Mouse (Mus musculus) CH12.LX (cell line): Measurements from ENCODE around the gene Ctnna2. TPM values are rescaled to one million over a fixed set of nuclear protein-coding genes. Genes with fewer than 3 reads are reported as not detected.

Source experiments
- DNase-seq: peaks from one replicate; pipeline ENCODE4 v3.0.0-alpha.2; 2013; ENCODE audit errors: extremely low read depth
- H3K27ac ChIP-seq: 2 replicates; pipeline ENCODE4 v1.5.1; 2012; ENCODE audit warnings: low read depth, mild to moderate bottlenecking, control low read depth, moderate library complexity; ENCODE audit not compliant: insufficient read depth
- H3K27me3 ChIP-seq: replicated peaks from 2 replicates; pipeline ENCODE3; 2012; ENCODE audit warnings: inconsistent platforms
- H3K36me3 ChIP-seq, 2 experiments: replicated peaks in 1 of 2; 2 replicates each; pipeline versions ENCODE3 to v1.6.1; 2012; ENCODE audit warnings: inconsistent platforms in 1 of 2, low read length in 1 of 2, mild to moderate bottlenecking in 1 of 2, mixed read lengths in 1 of 2, moderate library complexity in 1 of 2; ENCODE audit not compliant: control insufficient read depth in 1 of 2, insufficient read depth in 1 of 2
- H3K4me1 ChIP-seq, 2 experiments: 2 replicates each; pipeline ENCODE4 v1.6.1; 2012; ENCODE audit warnings: inconsistent platforms in 1 of 2, moderate library complexity in 1 of 2; ENCODE audit not compliant: insufficient read depth in 2 of 2, control insufficient read depth in 1 of 2
- H3K4me2 ChIP-seq: 2 replicates; pipeline ENCODE4 v1.6.1; 2012; ENCODE audit warnings: low read depth, mild to moderate bottlenecking, control low read depth; ENCODE audit not compliant: poor library complexity, insufficient read depth, severe bottlenecking
- H3K4me3 ChIP-seq, 3 experiments: fragments of 150-350 bp in 1 of 3; sonication (generic) in 1 of 3; replicated peaks in 1 of 3; 2 replicates each; pipeline versions ENCODE3 to v1.5.1; 2011 to 2012; ENCODE audit warnings: low read depth in 2 of 3, low read length in 2 of 3, mild to moderate bottlenecking in 2 of 3, moderate library complexity in 2 of 3, control low read depth in 1 of 3, improper control_type of control experiment in 1 of 3, inconsistent platforms in 1 of 3, mixed read lengths in 1 of 3; ENCODE audit not compliant: poor library complexity in 1 of 3
- H3K79me2 ChIP-seq: replicated peaks from 2 replicates; pipeline ENCODE4 v1.6.1; 2012; ENCODE audit warnings: mild to moderate bottlenecking, moderate library complexity; ENCODE audit not compliant: control insufficient read depth, poor library complexity, insufficient read depth, severe bottlenecking; ENCODE audit errors: extremely low read depth
- H3K9ac ChIP-seq: 2 replicates; pipeline ENCODE4 v1.6.1; 2012; ENCODE audit warnings: low read depth, mild to moderate bottlenecking, control low read depth, moderate library complexity; ENCODE audit not compliant: insufficient read depth
- H3K9me3 ChIP-seq: replicated peaks from 2 replicates; pipeline ENCODE3; 2012; ENCODE audit warnings: low read length, inconsistent platforms, mixed read lengths
- CTCF ChIP-seq, 2 experiments: IDR thresholded peaks in 1 of 2; conservative IDR thresholded peaks in 1 of 2; 2 replicates each; pipeline ENCODE4 v1.5.1; 2011 to 2012; ENCODE audit warnings: low read depth in 2 of 2, low read length in 2 of 2, improper control_type of control experiment in 1 of 2, inconsistent platforms in 1 of 2, mild to moderate bottlenecking in 1 of 2, moderate library complexity in 1 of 2
- HCFC1 ChIP-seq: IDR thresholded peaks from 2 replicates; pipeline ENCODE4 v1.6.1; 2012; ENCODE audit warnings: low read depth, mild to moderate bottlenecking, inconsistent platforms, low read length, improper control_type of control experiment
- JUN ChIP-seq: IDR thresholded peaks from 2 replicates; pipeline ENCODE4 v1.6.1; 2011; ENCODE audit warnings: low read depth, mild to moderate bottlenecking, low read length, improper control_type of control experiment, moderate library complexity; ENCODE audit not compliant: insufficient read depth
- KAT2A ChIP-seq: IDR thresholded peaks from 2 replicates; pipeline ENCODE4 v1.6.1; 2012; ENCODE audit warnings: low read length, improper control_type of control experiment, inconsistent platforms; ENCODE audit not compliant: insufficient replicate concordance
- MAFK ChIP-seq: IDR thresholded peaks from 2 replicates; pipeline ENCODE4 v1.6.1; 2011; ENCODE audit warnings: low read length, improper control_type of control experiment; ENCODE audit not compliant: insufficient replicate concordance
- MAX ChIP-seq: IDR thresholded peaks from 2 replicates; pipeline ENCODE4 v1.6.1; 2011; ENCODE audit warnings: low read length, improper control_type of control experiment
- MEF2A ChIP-seq: IDR thresholded peaks from 2 replicates; pipeline ENCODE4 v1.6.1; 2014; ENCODE audit warnings: low read depth, mild to moderate bottlenecking, inconsistent platforms, low read length, improper control_type of control experiment, borderline replicate concordance
- MXI1 ChIP-seq: IDR thresholded peaks from 2 replicates; pipeline ENCODE4 v1.6.1; 2011; ENCODE audit warnings: mild to moderate bottlenecking, low read depth, low read length, improper control_type of control experiment
- MYC ChIP-seq: IDR thresholded peaks from 2 replicates; pipeline ENCODE4 v1.6.1; 2011; ENCODE audit warnings: low read depth, mild to moderate bottlenecking, improper control_type of control experiment, low read length
- POLR2A ChIP-seq: IDR thresholded peaks from 2 replicates; pipeline ENCODE4 v1.6.1; 2011; ENCODE audit warnings: low read depth, mild to moderate bottlenecking, improper control_type of control experiment, low read length
- POLR2AphosphoS2 ChIP-seq: IDR thresholded peaks from 2 replicates; pipeline ENCODE4 v1.6.1; 2011; ENCODE audit warnings: low read depth, low read length, improper control_type of control experiment
- RAD21 ChIP-seq: IDR thresholded peaks from 2 replicates; pipeline ENCODE4 v1.6.1; 2011; ENCODE audit warnings: low read depth, mild to moderate bottlenecking, low read length, improper control_type of control experiment, moderate library complexity
- RCOR1 ChIP-seq: conservative IDR thresholded peaks from 2 replicates; pipeline ENCODE4 v1.6.1; 2012; ENCODE audit warnings: low read depth, mild to moderate bottlenecking, inconsistent platforms, low read length, improper control_type of control experiment
- SIN3A ChIP-seq: IDR thresholded peaks from 2 replicates; pipeline ENCODE4 v1.6.1; 2012; ENCODE audit warnings: low read length, improper control_type of control experiment, inconsistent platforms
- TCF12 ChIP-seq: IDR thresholded peaks from 2 replicates; pipeline ENCODE4 v1.6.1; 2014; ENCODE audit warnings: low read depth, mild to moderate bottlenecking, inconsistent platforms, low read length, improper control_type of control experiment
- UBTF ChIP-seq: IDR thresholded peaks from 2 replicates; pipeline ENCODE4 v1.6.1; 2012; ENCODE audit warnings: low read depth, mild to moderate bottlenecking, inconsistent platforms, low read length, improper control_type of control experiment, moderate library complexity
- USF2 ChIP-seq: conservative IDR thresholded peaks from 2 replicates; pipeline ENCODE4 v1.6.1; 2011; ENCODE audit warnings: low read depth, low read length, improper control_type of control experiment
- dilution Hi-C: fragments of 300-500 bp; cut with MboI; formaldehyde crosslinking; loops from 2 replicates; pipeline ENCODE4 v1.14.3; 2020; ENCODE audit warnings: low sequenced_read_pairs; ENCODE audit not compliant: extremely low pct_unique_long_range_greater_than_20kb, extremely low pct_ligation_motif_present
- in situ Hi-C: fragments of 300-500 bp; cut with MboI; formaldehyde crosslinking; loops from 3 replicates; pipeline ENCODE4 v1.14.3; 2019; ENCODE audit warnings: low sequenced_read_pairs, low pct_ligation_motif_present, low pct_unique_long_range_greater_than_20kb, mixed read lengths
- polyA plus RNA-seq: library from polyadenylated mRNA; unstranded; fragments of >175 nt; gene quantifications from 2 replicates; pipeline ENCODE4 v1.2.1, GENCODE M21; 2012; ENCODE audit warnings: low read depth; ENCODE audit not compliant: insufficient read length
- total RNA-seq, 2 experiments: library from RNA; depleted of rRNA; stranded (reverse); fragments of 300-350 nt in 1 of 2; fragments of >200 nt in 1 of 2; gene quantifications; 2 replicates each; pipeline ENCODE4 v1.2.3; 2012 to 2014

Gene Ctnna2
- total and polyA plus RNA-seq, 3 experiments: not detected

DNA sequence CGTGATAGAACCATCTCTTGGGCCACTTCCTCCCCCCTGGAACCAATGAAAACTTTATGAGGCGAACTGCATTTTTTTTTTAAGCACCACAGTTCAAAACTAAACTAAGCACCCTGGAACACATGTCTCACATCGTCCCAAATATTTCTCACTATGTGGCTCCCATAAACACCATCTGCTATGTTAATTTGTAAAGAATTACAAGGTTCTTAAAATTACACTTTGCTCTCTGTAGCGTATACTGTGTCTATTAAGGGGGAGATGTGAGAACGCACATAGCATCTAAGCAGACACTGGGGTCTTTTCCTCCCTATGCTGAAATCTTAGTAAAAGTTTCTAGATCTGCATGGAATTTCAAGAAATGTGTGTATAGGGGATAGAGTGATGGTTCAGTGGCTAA is 822.5 kb downstream of the Ctnna2 start:
- DNase-seq: no peak
- no peaks in the 10 kb centered on the region for H3K79me2 ChIP-seq
- H3K27me3 ChIP-seq: no peaks in the 10 kb centered on the region
- H3K27ac ChIP-seq: no peak overlapping the region
- H3K4me3 ChIP-seq: no peak overlapping the region
- in situ Hi-C loops: no loop called here
- no peaks in the 10 kb centered on the region for H3K36me3 ChIP-seq
- dilution Hi-C loops: no loop called here
- H3K9me3 ChIP-seq: peaks cover 45% of the 10 kb centered on the region
- H3K9ac ChIP-seq: no peak overlapping the region
- TF ChIP-seq MEF2A: no peak
- no peak for TF ChIP-seq POLR2A
- no peak for TF ChIP-seq CTCF (conservative IDR thresholded peaks at IDR 0.05 in 1 of 2, IDR thresholded peaks at IDR 0.05 in 1 of 2; ENCODE audit: low read depth in 2 of 2, low read length in 2 of 2)
- TF ChIP-seq MAFK: no peak
- TF ChIP-seq HCFC1: no peak
- no peak for TF ChIP-seq MYC
- no peak for TF ChIP-seq MXI1
- TF ChIP-seq JUN: no peak
- TF ChIP-seq UBTF: no peak
- TF ChIP-seq, all 38 proteins: peak for 0
- no peak overlapping the region for H3K4me2 ChIP-seq
- no peaks in the 10 kb centered on the region for H3K4me1 ChIP-seq

DNA sequence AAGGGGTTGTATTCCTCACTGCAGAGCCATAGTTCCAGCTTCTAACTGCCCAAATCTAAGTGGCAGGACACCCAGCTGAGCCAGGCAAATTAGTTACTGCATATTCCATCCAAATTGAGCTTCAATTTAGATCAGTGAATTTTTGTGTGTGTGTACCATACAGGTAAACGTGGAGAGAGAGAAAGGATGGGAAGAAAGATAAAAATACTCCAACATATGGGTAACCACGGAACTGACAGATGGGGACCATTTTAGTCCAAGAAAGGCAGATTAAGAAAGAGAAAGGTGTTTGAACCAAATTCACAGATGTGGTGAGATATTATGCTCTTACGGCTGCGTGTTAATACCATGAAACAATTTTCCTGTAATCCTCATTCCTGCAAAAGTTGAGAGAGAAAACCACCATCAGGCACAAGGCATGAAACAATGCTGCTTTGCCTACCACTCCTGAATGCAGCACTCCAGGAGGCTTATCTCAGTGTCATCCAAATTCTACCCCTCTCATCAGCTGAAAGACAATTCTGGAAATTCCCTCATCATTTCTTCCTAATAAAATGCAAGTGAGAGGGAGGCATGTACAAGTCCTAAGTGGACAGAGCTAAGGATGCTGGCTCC is 840.1 kb downstream of the Ctnna2 start:
- in situ Hi-C loops (no loop called here), dilution Hi-C loops (no loop called here)
- Histone ChIP-seq H3K27ac (no peak overlapping the region), H3K4me2 (no peak overlapping the region), H3K36me3 (no peaks in the 10 kb centered on the region), H3K9ac (no peak overlapping the region), H3K9me3 (peaks cover 46% of the 10 kb centered on the region), H3K27me3 (no peaks in the 10 kb centered on the region), H3K4me3 (no peak overlapping the region), H3K4me1 (no peaks in the 10 kb centered on the region), H3K79me2 (no peaks in the 10 kb centered on the region)
- TF ChIP-seq POLR2A (no peak), MXI1 (no peak), RCOR1 (no peak), POLR2AphosphoS2 (no peak), KAT2A (no peak), MAX (no peak), TCF12 (no peak), MYC (no peak), RAD21 (no peak), SIN3A (no peak), USF2 (no peak)
- DNase-seq: no peak
